Mouse (Mus musculus) layer of hippocampus, adult 9-11 months (tissue): ENCODE measurements around the gene 1600012H06Rik.
"Not testable (repeated sequence)": the region's sequence is repeated elsewhere in the genome, so short reads cannot be mapped to it uniquely, and the experiment has no call there.

Experiments
- DNase-seq: peaks from one replicate; pipeline ENCODE4 v3.0.0; 2022

The 1600012H06Rik gene

DNA sequence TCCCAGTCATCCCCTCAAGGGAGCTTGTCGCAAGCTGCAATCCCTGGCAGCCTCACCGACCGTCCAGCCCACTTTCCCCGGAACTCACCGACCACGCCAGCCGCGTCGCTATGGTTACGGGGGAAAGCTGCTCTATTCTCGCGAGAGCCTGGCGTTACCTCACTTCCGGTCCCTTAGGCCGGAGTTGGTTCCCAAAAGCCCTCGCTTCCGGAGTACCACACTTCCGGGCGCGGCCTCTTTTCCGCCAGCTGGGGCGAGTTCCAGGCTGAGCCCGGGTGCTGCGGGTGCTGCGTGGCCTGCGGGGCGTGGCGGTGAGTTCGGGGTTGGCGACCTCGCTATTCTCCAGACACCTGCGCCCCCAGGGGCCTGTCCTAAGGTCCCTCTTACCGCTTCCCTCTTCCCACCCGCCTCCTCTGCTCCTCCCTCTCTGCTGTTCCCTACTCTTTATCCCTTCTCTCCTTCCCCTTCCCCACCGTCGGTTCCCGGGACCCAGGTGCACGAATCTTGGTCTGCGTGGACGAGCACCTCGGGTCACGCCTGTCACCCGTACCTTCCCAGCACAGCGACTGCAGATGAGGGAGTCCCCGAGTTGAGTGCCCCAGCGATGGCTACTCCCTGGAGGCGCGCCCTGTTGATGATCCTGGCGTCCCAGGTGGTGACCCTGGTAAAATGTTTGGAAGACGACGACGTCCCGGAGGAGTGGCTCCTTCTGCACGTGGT, at the start of gene 1600012H06Rik, which contains the start of gene Wdr27:
Gene 1600012H06Rik (plus strand): TSS at position 176 of the 720 bp plus-strand sequence.
Gene Wdr27 (minus strand): TSS at position 150 of the 720 bp plus-strand sequence.
- peak; percentile 98 for DNase-seq

DNA sequence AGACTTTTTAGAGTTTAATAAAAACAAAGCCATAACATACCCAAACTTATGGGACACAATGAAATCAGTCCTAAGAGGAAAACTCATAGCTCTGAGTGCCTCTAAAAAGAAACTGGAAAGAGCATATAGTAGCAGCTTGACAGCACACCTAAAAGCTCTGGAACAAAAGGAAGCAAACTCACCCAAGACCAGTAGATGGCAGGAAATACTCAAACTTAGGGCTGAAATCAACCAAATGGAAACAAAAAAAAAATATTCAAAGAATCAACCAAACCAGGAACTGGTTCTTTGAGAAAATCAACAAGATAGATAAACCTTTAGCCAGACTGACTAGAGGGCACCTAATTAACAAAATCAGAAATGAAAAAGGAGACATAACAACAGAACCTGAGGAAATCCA, 47.9 kb upstream of the 1600012H06Rik start:
- DNase-seq = not testable (repeated sequence)

- DNase-seq = no peak
Measured at GRCm38 (mm10) chr17:14898972-14899371, 44.0 kb upstream of the 1600012H06Rik start.

- no peak for DNase-seq
Measured at GRCm38 (mm10) chr17:14903212-14903611, 39.8 kb upstream of the 1600012H06Rik start.

DNA sequence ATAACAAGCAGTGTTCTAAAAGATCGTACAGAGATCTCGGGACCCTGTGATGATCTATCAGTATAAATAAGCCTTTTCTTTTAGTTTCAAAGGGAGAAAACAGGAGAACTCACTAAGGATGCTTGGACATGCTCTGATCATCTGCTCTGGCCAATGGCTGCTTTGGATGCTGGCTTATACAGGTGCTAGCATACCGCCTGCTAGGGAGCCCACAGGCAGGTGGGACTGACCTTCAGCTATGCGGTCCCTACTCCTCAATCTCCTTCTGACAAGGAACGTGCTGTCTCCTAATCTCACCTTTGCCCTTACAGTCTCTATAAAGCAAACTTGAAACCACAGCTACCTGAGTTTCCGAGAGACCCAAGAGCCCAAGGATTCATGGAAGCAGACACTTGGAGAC, 38.8 kb upstream of the 1600012H06Rik start:
- DNase-seq = no peak

GRCm38 (mm10) chr17:14904637-14905265, 38.2 kb upstream of the 1600012H06Rik start:
- DNase-seq = peak; percentile 45

GRCm38 (mm10) chr17:14906611-14907010, 36.4 kb upstream of the 1600012H06Rik start:
- DNase-seq = no peak

DNA sequence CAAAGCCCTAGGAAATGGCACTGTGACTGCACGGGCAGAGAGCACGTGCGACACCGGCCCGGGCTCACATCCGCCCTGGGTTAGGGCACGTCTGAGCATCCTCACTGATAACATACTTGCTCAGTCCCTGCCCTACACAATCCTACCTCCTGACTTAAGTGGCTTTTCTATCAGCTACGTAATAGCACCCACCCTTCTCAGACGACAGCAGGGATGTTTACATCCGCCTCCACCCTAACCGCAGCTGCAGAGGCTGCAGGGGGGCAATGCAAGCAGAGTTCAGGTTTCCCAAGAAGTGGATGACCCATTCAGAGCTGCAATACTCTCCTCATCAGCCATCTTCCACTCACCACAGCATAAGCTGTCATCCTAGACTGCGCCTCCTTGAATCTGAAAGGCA, 35.8 kb upstream of the 1600012H06Rik start:
- DNase-seq = no peak

DNA sequence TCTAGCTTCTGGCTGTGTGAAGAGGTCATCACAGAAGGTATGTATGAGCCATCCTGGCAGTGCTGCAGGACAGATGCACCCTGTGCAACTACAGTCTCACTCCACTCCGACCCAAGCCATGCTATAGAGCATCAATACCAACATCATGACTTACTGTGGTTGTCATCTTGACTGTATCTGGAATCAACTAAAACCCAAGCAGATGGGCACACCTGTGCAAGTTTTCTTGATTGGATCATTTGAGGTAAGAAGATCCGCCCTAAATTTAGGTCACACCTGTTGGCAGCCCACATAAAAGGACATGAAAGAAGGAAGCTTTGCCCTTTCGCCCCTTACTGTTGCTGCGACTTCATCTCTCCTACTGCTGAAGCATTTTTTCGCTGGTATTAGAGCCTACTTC, 33.7 kb upstream of the 1600012H06Rik start:
- DNase-seq = no peak

GRCm38 (mm10) chr17:14910771-14911170, 32.2 kb upstream of the 1600012H06Rik start:
- DNase-seq = peak; percentile 23

DNA sequence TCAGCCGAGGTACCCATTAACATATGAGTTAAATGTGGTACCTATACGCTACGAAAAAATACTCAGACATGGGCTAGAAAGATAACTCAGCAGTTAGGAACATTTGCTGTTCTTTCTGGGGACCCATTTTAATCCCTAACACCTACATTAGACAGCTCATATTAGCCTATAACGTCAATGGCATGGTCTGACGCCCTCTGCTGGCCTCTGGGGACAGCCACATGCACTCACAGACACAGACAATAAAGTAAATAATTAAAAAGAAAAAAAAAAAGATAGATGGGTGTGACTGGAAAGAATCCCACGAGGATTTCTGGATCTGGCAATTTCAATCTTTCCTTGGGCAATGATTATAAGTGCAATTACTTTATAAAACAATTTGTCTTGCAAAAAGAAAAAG, 30.6 kb upstream of the 1600012H06Rik start:
- no peak for DNase-seq

DNA sequence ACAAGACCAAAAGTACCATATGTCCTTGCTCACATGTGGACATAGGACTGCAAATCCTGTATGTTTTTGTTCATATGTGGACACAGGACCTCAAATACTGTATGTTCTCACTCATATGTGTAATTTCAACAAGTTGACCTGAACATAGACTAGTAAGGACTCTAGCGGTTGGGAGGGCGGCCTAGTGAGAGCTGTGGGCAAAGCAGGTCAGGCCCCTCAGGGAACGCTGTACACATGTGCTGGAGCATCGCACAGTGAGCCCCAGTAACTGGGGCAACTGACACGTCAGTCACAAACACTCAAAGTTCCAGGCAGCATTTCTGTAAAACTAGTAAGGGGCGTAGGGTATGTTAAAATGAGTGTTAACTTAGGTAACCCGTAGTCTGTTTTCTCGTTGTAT, 30.0 kb upstream of the 1600012H06Rik start:
- DNase-seq = no peak

DNA sequence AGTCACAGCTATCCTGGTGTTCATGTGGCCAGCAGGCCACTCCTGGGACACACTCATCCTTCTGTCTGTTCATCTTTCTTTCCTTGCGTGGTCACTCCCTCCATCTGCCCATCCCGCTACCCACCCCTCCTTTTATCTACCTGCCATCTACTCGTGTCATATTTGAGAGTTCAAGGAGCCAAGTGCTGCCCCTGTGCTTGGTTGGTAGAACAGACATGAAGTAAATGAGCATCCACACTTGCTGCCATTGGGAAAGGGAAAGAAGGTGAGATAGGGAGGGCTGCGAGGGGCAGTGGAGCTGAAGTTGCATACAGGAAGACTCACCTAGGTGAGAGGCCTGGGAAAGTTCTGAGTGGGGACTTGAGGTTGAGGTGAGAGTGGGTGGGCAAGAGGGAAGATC, 28.6 kb upstream of the 1600012H06Rik start:
- no peak for DNase-seq

DNA sequence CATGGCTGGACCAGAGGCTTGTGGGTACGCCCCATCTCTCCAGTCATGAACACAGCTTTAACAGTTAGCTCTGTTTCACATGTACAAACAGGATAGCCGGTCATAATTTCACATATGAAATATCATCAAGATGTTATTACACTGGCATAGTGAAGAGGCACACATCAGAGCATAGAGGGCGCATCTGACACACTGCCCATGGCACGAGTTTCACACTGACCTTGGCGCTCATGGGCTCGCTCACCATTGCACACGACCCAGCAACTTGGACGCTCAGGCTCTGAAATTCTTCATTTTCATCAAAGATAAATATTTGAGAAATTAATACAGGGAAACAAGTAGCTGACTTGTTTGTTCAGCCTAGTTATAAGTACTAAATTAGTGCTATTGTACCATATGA, 25.1 kb upstream of the 1600012H06Rik start:
- no peak for DNase-seq

DNA sequence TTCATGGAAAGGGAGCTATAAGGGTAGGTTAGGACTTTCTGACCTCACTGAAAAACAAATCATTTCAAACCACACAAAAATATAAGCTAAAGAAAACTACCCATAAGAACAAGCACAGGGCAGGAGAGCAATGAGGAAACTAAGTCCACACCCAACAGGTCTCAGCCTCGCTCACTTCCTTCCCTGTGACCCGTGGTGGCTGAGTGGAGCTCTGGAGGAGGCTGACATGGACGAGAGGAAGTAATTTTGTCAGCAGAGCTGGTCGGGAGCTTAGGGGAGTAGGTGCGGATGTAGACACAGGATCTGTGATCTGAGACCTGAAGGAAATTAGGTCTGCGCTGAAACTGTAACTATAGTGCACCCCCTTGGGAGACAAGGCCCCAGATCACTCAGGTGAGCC, 21.4 kb upstream of the 1600012H06Rik start:
- no peak for DNase-seq

GRCm38 (mm10) chr17:14927644-14928218, 15.3 kb upstream of the 1600012H06Rik start:
- DNase-seq = no peak

DNA sequence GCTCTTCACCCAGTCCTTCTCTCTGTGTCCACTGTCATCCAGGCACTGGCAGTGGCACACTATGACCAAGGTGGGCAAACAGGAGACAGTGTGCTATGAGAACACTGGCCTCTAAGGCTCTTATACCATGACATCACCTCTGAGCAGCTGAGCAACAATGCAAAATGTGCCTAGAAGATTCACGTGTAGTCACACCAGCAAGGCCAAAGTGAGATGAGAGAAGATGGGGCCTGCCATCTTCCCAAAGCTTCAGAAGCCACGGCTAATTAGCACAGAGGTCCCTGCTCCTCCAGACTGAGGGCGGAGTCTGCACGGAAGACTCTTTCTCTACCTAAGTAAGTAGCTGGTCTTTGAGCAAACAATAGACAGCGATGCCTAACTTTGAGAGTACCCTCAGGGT, 14.4 kb upstream of the 1600012H06Rik start:
- no peak for DNase-seq

- DNase-seq = no peak
Measured at GRCm38 (mm10) chr17:14930697-14931096, 12.3 kb upstream of the 1600012H06Rik start.

DNA sequence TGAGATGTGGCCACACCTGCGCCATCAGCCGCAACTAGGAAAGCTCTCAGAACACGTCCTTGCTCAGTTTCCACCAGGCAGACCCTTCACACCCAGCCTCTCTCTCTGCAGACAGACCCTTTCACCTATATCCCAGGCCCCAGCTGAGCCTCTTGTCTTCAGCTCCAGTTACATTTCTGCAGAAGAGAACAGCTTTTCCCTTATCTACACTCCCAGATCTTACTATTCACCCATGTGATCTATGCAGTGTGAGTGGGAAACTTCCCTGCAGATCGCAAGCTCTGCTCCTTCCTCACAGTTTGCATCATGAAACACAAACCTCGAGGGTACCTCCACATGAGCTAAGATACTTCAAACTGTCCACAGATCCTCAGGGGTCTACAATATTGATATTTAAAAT, 11.5 kb upstream of the 1600012H06Rik start:
- no peak for DNase-seq

GRCm38 (mm10) chr17:14935280-14935679, 7.7 kb upstream of the 1600012H06Rik start:
- not testable (repeated sequence) for DNase-seq

GRCm38 (mm10) chr17:14935841-14936605, 7.0 kb upstream of the 1600012H06Rik start:
- no peak for DNase-seq

GRCm38 (mm10) chr17:14942181-14942580, 803 bp upstream of the 1600012H06Rik start:
- DNase-seq = not testable (repeated sequence)

- DNase-seq = no peak
Measured at GRCm38 (mm10) chr17:14943729-14944059, 710 bp downstream of the 1600012H06Rik start.
